Mouse (Mus musculus): Measurements from ENCODE around the gene Wfikkn1. TPM values are rescaled to one million over a fixed set of nuclear protein-coding genes. Genes with fewer than 3 reads are reported as not detected.

Gene Wfikkn1
- polyA plus RNA-seq, 1 experiment from 2014 or later = 0.56 TPM

DNA sequence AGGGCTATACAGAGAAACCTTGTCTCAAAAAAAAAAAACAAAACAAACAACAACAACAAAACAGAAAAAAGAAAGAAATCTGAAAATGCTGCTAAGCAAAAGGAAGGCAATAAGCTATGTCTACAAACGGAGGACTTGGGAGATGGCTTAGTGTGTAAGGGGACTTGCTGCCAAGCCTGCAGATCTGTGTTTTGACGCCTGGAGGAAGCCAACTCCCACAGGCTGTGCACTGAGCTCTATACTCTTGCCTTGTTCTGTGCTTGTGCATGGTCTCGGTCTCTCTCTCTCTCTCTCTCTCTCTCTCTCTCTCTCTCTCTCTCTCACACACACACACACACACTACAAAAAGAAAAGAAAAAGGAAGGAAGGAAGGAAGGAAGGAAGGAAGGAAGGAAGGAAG, 8.2 kb upstream of the Wfikkn1 start:
- Histone ChIP-seq H3K9me3 (replicated peaks; ENCODE audit: control insufficient read depth, low read length) (no peaks in the 10 kb centered on the region), H3K9ac (ENCODE audit: low read length) (no peak overlapping the region), H3K36me3 (ENCODE audit: control insufficient read depth, insufficient read depth, low read length) (peaks cover 4% of the 10 kb centered on the region), H3K27ac (ENCODE audit: low read length) (no peak overlapping the region), H3K4me2 (ENCODE audit: low read depth, low read length) (no peak overlapping the region), H3K4me1 (ENCODE audit: control insufficient read depth, insufficient read depth, low read length) (no peaks in the 10 kb centered on the region), H3K27me3 (ENCODE audit: control insufficient read depth, insufficient read depth, low read length) (no peaks in the 10 kb centered on the region), H3K4me3 (replicated peaks; ENCODE audit: low read length) (no peak overlapping the region)
- no peak for ATAC-seq (ENCODE audit: insufficient read depth, low FRiP score)
- WGBS = 87% methylated on average over 3 of the region's 3 CpGs

GRCm38 (mm10) chr17:25887467-25887866, 6.8 kb upstream of the Wfikkn1 start:
- WGBS = 78% methylated on average over 10 of the region's 10 CpGs
- H3K9me3 ChIP-seq (replicated peaks; ENCODE audit: control insufficient read depth, low read length) = no peaks in the 10 kb centered on the region
- H3K27ac ChIP-seq (ENCODE audit: low read length) = no peak overlapping the region
- H3K27me3 ChIP-seq (ENCODE audit: control insufficient read depth, insufficient read depth, low read length) = no peaks in the 10 kb centered on the region
- H3K4me2 ChIP-seq (ENCODE audit: low read depth, low read length) = no peak overlapping the region
- no peaks in the 10 kb centered on the region for H3K4me1 ChIP-seq (ENCODE audit: control insufficient read depth, insufficient read depth, low read length)
- ATAC-seq (ENCODE audit: insufficient read depth, low FRiP score) = no peak
- peaks cover 8% of the 10 kb centered on the region for H3K36me3 ChIP-seq (ENCODE audit: control insufficient read depth, insufficient read depth, low read length)
- no peak overlapping the region for H3K4me3 ChIP-seq (replicated peaks; ENCODE audit: low read length)
- no peak overlapping the region for H3K9ac ChIP-seq (ENCODE audit: low read length)

DNA sequence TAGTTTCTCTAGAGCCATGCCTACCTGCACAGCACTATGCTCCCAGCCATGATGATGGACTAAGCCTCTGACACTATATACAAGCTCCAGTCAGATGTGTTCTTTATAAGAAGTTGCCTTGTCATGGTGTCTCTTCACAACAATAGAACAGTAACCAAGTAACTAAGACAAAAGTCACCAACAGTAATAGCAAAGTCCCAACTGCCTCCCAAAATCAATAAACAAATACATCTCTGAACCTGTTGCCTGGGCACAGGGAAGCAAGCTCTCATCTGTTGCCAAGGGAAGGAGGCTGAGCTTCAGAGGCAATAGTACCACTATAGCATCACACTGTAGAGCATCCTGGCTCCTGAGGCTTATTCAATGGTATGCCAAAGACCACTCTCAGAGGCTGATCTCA, 6.1 kb upstream of the Wfikkn1 start:
- Histone ChIP-seq H3K27me3 (ENCODE audit: control insufficient read depth, insufficient read depth, low read length) (no peaks in the 10 kb centered on the region), H3K9me3 (replicated peaks; ENCODE audit: control insufficient read depth, low read length) (no peaks in the 10 kb centered on the region), H3K36me3 (ENCODE audit: control insufficient read depth, insufficient read depth, low read length) (peaks cover 8% of the 10 kb centered on the region), H3K27ac (ENCODE audit: low read length) (no peak overlapping the region), H3K4me2 (ENCODE audit: low read depth, low read length) (no peak overlapping the region), H3K9ac (ENCODE audit: low read length) (no peak overlapping the region), H3K4me3 (replicated peaks; ENCODE audit: low read length) (no peak overlapping the region), H3K4me1 (ENCODE audit: control insufficient read depth, insufficient read depth, low read length) (no peaks in the 10 kb centered on the region)
- no peak for ATAC-seq (ENCODE audit: insufficient read depth, low FRiP score)

DNA sequence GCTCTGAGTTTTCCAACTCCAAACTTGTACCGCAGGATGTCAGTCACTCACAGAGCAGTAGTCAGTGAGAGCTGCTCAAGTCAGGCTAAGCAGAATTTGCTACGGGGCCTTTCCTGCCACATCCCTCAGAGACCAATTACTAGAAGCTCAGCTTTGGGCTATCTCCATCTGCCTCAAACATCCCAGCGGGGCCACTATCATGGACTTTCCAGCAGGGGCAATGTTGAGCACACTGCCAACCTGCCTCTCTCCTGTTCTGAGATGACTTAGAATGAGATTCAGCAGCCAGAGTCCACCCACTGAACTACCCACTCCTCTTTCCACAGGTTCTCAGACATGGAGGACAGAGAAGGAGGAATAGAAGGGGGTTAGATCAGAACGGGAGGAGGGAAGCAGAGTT, 5.0 kb upstream of the Wfikkn1 start:
- H3K36me3 ChIP-seq (ENCODE audit: control insufficient read depth, insufficient read depth, low read length) = peaks cover 8% of the 10 kb centered on the region
- H3K27me3 ChIP-seq (ENCODE audit: control insufficient read depth, insufficient read depth, low read length) = no peaks in the 10 kb centered on the region
- no peak overlapping the region for H3K4me3 ChIP-seq (replicated peaks; ENCODE audit: low read length)
- no peak overlapping the region for H3K27ac ChIP-seq (ENCODE audit: low read length)
- 64% methylated on average over 4 of the region's 4 CpGs for WGBS
- H3K4me1 ChIP-seq (ENCODE audit: control insufficient read depth, insufficient read depth, low read length) = peaks cover 8% of the 10 kb centered on the region; the same call in 1 of the 2 replicates
- no peak for ATAC-seq (ENCODE audit: insufficient read depth, low FRiP score)
- no peak overlapping the region for H3K9ac ChIP-seq (ENCODE audit: low read length)
- no peak overlapping the region for H3K4me2 ChIP-seq (ENCODE audit: low read depth, low read length)
- H3K9me3 ChIP-seq (replicated peaks; ENCODE audit: control insufficient read depth, low read length) = no peaks in the 10 kb centered on the region

- Histone ChIP-seq H3K4me1 (ENCODE audit: control insufficient read depth, insufficient read depth, low read length) (peaks cover 13% of the 10 kb centered on the region; the same call in 1 of the 2 replicates), H3K27me3 (ENCODE audit: control insufficient read depth, insufficient read depth, low read length) (no peaks in the 10 kb centered on the region), H3K9ac (ENCODE audit: low read length) (no peak overlapping the region), H3K9me3 (replicated peaks; ENCODE audit: control insufficient read depth, low read length) (no peaks in the 10 kb centered on the region), H3K4me3 (replicated peaks; ENCODE audit: low read length) (no peak overlapping the region), H3K27ac (ENCODE audit: low read length) (no peak overlapping the region), H3K36me3 (ENCODE audit: control insufficient read depth, insufficient read depth, low read length) (peaks cover 8% of the 10 kb centered on the region), H3K4me2 (ENCODE audit: low read depth, low read length) (no peak overlapping the region)
- 90% methylated on average over 3 of the region's 3 CpGs for WGBS
- no peak for ATAC-seq (ENCODE audit: insufficient read depth, low FRiP score)
These were observed 3.2 kb upstream of the Wfikkn1 start for GRCm38 (mm10) chr17:25883824-25884223.

GRCm38 (mm10) chr17:25883268-25883667, 2.6 kb upstream of the Wfikkn1 start:
- H3K4me2 ChIP-seq (ENCODE audit: low read depth, low read length) = no peak overlapping the region
- 89% methylated on average over 8 of the region's 8 CpGs for WGBS
- peaks cover 13% of the 10 kb centered on the region; the same call in 1 of the 2 replicates for H3K4me1 ChIP-seq (ENCODE audit: control insufficient read depth, insufficient read depth, low read length)
- H3K27me3 ChIP-seq (ENCODE audit: control insufficient read depth, insufficient read depth, low read length) = no peaks in the 10 kb centered on the region
- no peak overlapping the region for H3K9ac ChIP-seq (ENCODE audit: low read length)
- H3K27ac ChIP-seq (ENCODE audit: low read length) = no peak overlapping the region
- peaks cover 8% of the 10 kb centered on the region for H3K36me3 ChIP-seq (ENCODE audit: control insufficient read depth, insufficient read depth, low read length)
- ATAC-seq (ENCODE audit: insufficient read depth, low FRiP score) = no peak
- H3K9me3 ChIP-seq (replicated peaks; ENCODE audit: control insufficient read depth, low read length) = no peaks in the 10 kb centered on the region
- no peak overlapping the region for H3K4me3 ChIP-seq (replicated peaks; ENCODE audit: low read length)

GRCm38 (mm10) chr17:25882306-25882705, 1.6 kb upstream of the Wfikkn1 start:
- no peak for ATAC-seq (ENCODE audit: insufficient read depth, low FRiP score)
- peaks cover 15% of the 10 kb centered on the region for H3K36me3 ChIP-seq (ENCODE audit: control insufficient read depth, insufficient read depth, low read length)
- 42% methylated on average over 5 of the region's 5 CpGs for WGBS

GRCm38 (mm10) chr17:25881691-25882090, 1.0 kb upstream of the Wfikkn1 start:
- 39% methylated on average over 4 of the region's 4 CpGs for WGBS
- no peak overlapping the region for H3K27ac ChIP-seq (ENCODE audit: low read length)
- peaks cover 13% of the 10 kb centered on the region; the same call in 1 of the 2 replicates for H3K4me1 ChIP-seq (ENCODE audit: control insufficient read depth, insufficient read depth, low read length)
- H3K9ac ChIP-seq (ENCODE audit: low read length) = no peak overlapping the region
- no peak overlapping the region for H3K4me3 ChIP-seq (replicated peaks; ENCODE audit: low read length)
- no peak overlapping the region for H3K4me2 ChIP-seq (ENCODE audit: low read depth, low read length)
- ATAC-seq (ENCODE audit: insufficient read depth, low FRiP score) = no peak
- H3K27me3 ChIP-seq (ENCODE audit: control insufficient read depth, insufficient read depth, low read length) = no peaks in the 10 kb centered on the region
- no peaks in the 10 kb centered on the region for H3K9me3 ChIP-seq (replicated peaks; ENCODE audit: control insufficient read depth, low read length)
- H3K36me3 ChIP-seq (ENCODE audit: control insufficient read depth, insufficient read depth, low read length) = peaks cover 15% of the 10 kb centered on the region

More at GRCm38 (mm10) chr17:25882306-25882705, 1.6 kb upstream of the Wfikkn1 start:
- Histone ChIP-seq H3K4me3 (replicated peaks; ENCODE audit: low read length) (no peak overlapping the region), H3K27ac (ENCODE audit: low read length) (no peak overlapping the region), H3K9me3 (replicated peaks; ENCODE audit: control insufficient read depth, low read length) (no peaks in the 10 kb centered on the region), H3K4me1 (ENCODE audit: control insufficient read depth, insufficient read depth, low read length) (peaks cover 13% of the 10 kb centered on the region; the same call in 1 of the 2 replicates), H3K9ac (ENCODE audit: low read length) (no peak overlapping the region), H3K27me3 (ENCODE audit: control insufficient read depth, insufficient read depth, low read length) (no peaks in the 10 kb centered on the region), H3K4me2 (ENCODE audit: low read depth, low read length) (no peak overlapping the region)

- 20% methylated on average over 5 of the region's 5 CpGs for WGBS
- Histone ChIP-seq H3K36me3 (ENCODE audit: control insufficient read depth, insufficient read depth, low read length) (peaks cover 15% of the 10 kb centered on the region), H3K9me3 (replicated peaks; ENCODE audit: control insufficient read depth, low read length) (no peaks in the 10 kb centered on the region), H3K4me3 (replicated peaks; ENCODE audit: low read length) (no peak overlapping the region), H3K27ac (ENCODE audit: low read length) (no peak overlapping the region), H3K9ac (ENCODE audit: low read length) (no peak overlapping the region), H3K4me1 (ENCODE audit: control insufficient read depth, insufficient read depth, low read length) (peaks cover 18% of the 10 kb centered on the region), H3K4me2 (ENCODE audit: low read depth, low read length) (no peak overlapping the region), H3K27me3 (ENCODE audit: control insufficient read depth, insufficient read depth, low read length) (no peaks in the 10 kb centered on the region)
- ATAC-seq (ENCODE audit: insufficient read depth, low FRiP score) = no peak
These were observed 419 bp upstream of the Wfikkn1 start for GRCm38 (mm10) chr17:25880913-25881641.

Data from stomach, embryonic 16.5 days (tissue).